Mouse (Mus musculus) cerebellum, adult 9-11 months (tissue): ENCODE data around the gene Tmem11.

ENCODE experiments used
- DNase-seq: peaks from one replicate; pipeline ENCODE4 v3.0.0; 2022

Tmem11 gene

GRCm38 (mm10) chr11:60826700-60827099 lies 52.4 kb downstream of the Tmem11 start:
- DNase-seq = no peak

DNA sequence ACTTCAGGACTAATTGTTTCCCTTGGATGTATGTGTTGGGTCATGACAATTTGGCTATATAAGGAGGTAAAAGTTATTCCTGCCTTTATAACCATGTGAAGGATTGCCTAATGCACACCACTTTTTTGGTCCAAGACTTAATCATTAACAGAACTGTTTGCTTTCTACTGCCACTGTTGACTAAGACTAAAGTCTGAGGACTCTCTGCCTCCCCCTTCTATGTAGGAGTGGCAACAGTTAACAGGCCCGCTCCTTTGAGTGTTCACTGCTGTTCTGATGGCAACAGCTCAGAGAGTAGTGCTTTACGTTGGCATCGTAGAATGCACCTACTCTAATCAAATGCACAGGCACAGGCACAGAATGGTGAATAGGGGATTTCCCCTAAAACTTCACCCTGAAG lies 53.9 kb downstream of the Tmem11 start:
- DNase-seq = no peak

DNA sequence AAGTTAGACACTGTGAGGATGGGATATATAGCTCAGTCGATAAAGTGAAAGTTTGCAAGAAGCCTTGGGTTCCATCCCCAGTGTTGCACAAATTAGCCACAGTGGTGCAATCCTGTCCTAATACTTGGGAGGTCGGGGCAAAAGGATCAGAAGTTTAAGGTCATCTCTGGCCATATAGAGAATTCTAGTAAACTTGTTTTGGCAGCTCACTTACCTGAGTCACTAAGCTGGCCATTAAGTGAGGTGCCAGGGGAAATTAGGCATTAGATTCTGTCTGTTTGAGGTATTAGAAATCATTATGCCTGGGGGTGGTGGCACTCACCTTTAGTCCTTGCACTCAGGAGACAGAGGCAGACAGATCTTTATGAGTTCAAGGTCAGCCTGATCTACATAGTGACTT lies 55.3 kb downstream of the Tmem11 start:
- DNase-seq = no peak

DNA sequence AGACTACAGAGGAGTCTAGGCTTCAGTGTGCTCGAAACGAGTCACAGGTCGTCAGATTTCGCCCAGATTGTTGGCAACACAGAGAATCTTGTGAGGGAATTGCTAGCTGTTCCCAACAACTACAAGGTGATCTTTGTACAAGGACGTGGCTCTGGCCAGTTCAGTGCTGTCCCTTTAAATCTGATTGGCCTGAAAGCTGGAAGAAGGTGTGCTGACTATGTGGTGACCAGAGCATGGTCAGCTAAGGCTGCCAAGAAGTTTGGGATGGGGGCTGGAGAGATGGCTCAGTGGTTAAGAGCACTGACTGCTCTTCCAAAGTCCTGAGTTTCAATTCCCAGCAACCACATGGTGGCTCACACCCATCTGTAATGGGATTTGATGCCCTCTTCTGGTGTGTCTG lies 62.7 kb downstream of the Tmem11 start:
- DNase-seq = no peak
